Mouse (Mus musculus): ENCODE measurements around the gene Ccdc187. TPM values are rescaled to one million over a fixed set of nuclear protein-coding genes. Genes with fewer than 3 reads are reported as not detected.

Gene Ccdc187
- polyA plus RNA-seq, 1 experiment from 2014 or later: 0.04 TPM

GRCm38 (mm10) chr2:26280594-26280993 is 13.8 kb downstream of the Ccdc187 start:
- no peak for DNase-seq (ENCODE audit: low spot score)

DNA sequence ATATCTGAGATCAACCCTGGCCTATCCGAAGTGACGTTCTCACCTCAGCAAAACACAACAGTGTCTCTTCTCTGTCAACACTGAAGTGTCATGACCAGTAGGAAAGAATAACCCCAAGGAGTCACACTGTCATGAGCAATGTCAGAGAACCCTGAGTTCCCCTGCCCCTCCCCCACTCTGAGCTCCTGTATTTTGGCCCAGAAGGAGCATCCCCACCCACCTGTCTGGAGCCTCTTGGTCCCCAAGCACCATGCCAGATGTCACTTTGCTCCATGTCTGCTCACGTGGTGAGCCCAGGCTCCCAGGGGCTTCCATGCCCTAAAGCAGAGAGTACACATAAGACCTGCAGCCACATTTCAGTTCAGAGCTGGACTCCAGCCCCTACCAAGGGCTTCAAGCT is 14.6 kb downstream of the Ccdc187 start:
- DNase-seq (ENCODE audit: low spot score): no peak

- peak; percentile 44 for DNase-seq (ENCODE audit: low spot score)
Measured at GRCm38 (mm10) chr2:26273611-26274010, 20.7 kb downstream of the Ccdc187 start.

- DNase-seq (ENCODE audit: low spot score): no peak
Measured at GRCm38 (mm10) chr2:26268216-26268615, 26.1 kb downstream of the Ccdc187 start.

- no peak for DNase-seq (ENCODE audit: low spot score)
Measured at GRCm38 (mm10) chr2:26266066-26266742, 28.2 kb downstream of the Ccdc187 start.

DNA sequence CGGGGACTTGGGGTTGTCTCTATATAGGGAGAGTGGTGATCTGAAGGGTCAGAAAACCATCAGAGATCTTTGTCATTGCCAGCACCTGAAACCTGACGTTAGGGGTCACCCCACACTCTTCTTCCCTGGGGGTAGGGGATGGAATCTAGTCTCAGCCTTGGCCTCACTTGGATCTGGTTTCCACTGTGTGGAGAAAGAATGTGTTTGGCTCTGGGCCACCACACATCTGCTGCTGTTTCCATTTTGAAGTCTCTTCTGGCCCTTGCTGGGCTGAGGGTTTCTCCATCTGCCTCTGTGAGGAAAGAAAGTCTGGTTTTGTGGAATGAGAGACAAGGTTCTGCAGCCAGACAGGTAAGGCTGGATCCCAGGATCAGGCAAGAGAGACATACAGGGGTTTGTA is 29.3 kb downstream of the Ccdc187 start:
- no peak for DNase-seq (ENCODE audit: low spot score)

DNA sequence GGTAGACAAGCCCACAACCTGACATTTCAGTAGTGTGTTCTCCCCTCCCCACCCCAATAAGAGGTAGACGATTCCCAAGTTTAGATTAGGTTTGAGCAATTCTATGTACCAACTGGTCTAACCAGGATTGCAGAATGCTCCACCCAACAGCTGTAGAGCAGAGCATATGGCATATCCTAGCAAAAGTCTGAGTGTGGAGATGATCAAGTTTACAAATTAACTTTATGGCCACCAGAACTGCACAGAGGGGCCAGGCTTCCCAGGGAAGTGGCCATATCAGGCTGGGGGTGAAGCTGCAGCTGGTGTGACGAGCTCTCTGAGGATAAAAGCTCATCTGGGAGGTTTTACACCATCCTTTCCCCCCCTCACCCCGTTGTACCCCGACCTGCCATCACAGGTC is 29.7 kb downstream of the Ccdc187 start:
- DNase-seq (ENCODE audit: low spot score): no peak

GRCm38 (mm10) chr2:26257315-26258096 is 36.9 kb downstream of the Ccdc187 start:
- DNase-seq (ENCODE audit: low spot score): no peak

- no peak for DNase-seq (ENCODE audit: low spot score)
Measured at GRCm38 (mm10) chr2:26254816-26255215, 39.5 kb downstream of the Ccdc187 start.

GRCm38 (mm10) chr2:26252514-26253206 is 41.7 kb downstream of the Ccdc187 start:
- DNase-seq (ENCODE audit: low spot score): peak; percentile 10

DNA sequence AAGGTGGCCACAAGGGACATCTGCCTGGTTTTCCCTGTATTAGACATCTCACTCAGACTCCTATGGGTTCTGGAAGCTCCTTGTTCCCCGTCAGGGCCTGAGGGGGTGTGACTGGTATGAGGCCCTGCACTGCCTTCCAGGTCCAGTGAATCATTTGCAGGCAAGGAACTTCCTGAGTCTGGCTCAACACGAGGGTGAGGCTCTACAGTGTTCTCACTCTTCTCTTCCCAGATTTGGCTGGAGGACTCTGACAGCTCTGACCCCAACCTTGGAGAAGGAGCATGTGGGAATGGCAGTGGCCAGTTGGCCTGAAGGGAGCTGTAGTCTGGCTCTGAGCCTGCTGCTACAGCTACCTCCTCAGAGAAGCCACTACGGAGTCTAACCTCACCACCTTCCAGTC is 46.8 kb downstream of the Ccdc187 start:
- DNase-seq (ENCODE audit: low spot score): no peak

DNA sequence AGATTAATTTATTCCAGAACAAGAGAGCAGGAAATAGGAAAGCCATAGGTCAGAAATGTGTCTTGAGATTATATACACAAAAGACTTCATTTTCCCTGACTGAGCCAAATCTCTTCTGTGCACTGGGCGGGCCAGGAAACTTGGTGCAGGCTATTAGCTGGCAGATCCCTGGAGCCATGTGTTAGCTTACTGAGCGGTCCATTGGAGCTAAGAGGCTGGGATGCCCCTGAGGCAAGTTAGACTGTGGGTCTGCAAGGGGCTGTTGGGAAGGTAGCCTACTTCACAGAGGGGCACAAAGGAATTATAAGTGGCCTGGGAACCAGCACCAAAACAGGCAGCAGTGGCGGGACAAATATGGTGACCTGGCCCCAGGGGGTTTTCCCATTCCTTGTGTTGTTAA is 53.5 kb downstream of the Ccdc187 start:
- no peak for DNase-seq (ENCODE audit: low spot score)

GRCm38 (mm10) chr2:26240330-26240729 is 54.0 kb downstream of the Ccdc187 start:
- no peak for DNase-seq (ENCODE audit: low spot score)

DNA sequence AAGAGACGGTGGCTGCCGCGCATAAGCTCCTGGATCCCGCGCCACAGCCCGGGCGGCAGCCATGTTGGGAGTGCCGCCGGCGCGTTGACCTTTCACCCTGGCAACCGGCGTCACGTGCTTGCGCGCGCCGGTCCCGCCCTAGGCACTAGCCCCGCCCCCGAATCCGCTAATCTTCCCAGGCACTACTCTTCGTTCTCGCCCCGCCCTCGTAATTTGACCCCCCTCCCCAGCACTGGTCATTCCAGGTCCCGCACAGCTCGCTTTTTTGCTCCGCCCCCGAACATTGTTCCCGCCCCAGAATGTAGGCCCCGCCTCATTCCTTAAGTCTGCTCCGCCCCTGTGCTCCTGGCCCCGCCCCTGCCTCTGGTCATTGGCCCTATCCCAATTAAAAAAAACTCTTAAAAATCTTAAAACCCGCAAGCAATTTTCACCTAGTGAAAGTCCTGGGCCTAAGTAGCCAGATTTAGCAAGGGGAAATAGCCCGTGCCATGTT is 57.0 kb downstream of the Ccdc187 start, which contains the start of gene Qsox2:
Gene Qsox2, minus strand, starts transcription at position 236 of the 493 bp plus-strand sequence.
- peak; percentile 84 for DNase-seq (ENCODE audit: low spot score)

GRCm38 (mm10) chr2:26236681-26237289 is 57.6 kb downstream of the Ccdc187 start:
- DNase-seq (ENCODE audit: low spot score): no peak

DNA sequence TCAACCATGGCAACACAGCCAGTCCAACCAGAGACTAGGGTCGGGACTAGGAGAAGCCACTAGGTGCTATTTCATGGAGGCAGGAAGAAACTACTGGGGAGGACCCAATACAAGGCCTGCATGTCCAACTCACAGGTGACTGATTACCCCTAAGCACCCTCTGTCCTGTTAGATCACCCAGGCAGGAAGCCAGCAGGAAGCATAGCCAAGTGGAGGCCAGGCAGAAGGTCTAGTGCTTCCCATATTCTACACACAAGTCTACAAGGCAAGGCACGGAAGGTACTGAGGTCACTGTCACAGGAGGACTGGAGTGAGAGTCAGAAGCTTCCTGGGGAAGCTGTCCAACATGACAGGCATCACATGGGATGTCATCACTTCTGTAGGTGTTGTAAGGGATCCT is 59.6 kb downstream of the Ccdc187 start:
- no peak for DNase-seq (ENCODE audit: low spot score)

GRCm38 (mm10) chr2:26234253-26234652 is 60.1 kb downstream of the Ccdc187 start:
- DNase-seq (ENCODE audit: low spot score): peak; percentile 27

- peak; percentile 23 for DNase-seq (ENCODE audit: low spot score)
Measured at GRCm38 (mm10) chr2:26231366-26231765, 63.0 kb downstream of the Ccdc187 start.

- no peak for DNase-seq (ENCODE audit: low spot score)
Measured at GRCm38 (mm10) chr2:26230253-26230652, 64.1 kb downstream of the Ccdc187 start.

DNA sequence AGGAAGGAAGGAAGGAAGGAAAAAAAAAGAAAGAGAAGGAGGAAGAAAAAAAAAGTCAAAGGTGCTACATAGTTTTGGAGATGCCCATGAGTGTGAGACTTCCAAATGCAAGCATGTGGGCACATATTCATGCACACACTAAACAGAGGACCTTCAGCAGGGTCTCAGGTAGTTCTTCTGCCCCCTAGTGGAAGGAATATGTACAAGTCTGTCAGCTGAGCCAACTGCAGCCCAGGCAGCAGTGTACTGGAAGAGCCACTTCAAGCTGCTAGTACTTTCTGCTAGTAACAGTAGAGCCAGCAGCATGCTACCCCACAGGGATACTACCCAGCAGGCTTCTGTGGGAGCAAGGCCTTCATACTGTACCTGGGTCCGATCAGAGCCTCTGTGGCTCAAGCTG is 66.6 kb downstream of the Ccdc187 start:
- DNase-seq (ENCODE audit: low spot score): peak; percentile 79

GRCm38 (mm10) chr2:26225242-26225641 is 69.1 kb downstream of the Ccdc187 start:
- peak; percentile 77 for DNase-seq (ENCODE audit: low spot score)

Data from thymus, postnatal 0 days (tissue).